Mouse (Mus musculus) cerebellum, adult 11-12 months (tissue): ENCODE results near the gene Prdm1.

Experiments used
- DNase-seq: peaks from one replicate; pipeline ENCODE4 v3.0.0; 2022

Gene Prdm1

GRCm38 (mm10) chr10:44454753-44455152 lies 73.5 kb downstream of the Prdm1 start:
- no peak for DNase-seq

- DNase-seq = no peak
Observed at GRCm38 (mm10) chr10:44454111-44454510, 74.2 kb downstream of the Prdm1 start.

GRCm38 (mm10) chr10:44450835-44451234 lies 77.5 kb downstream of the Prdm1 start:
- no peak for DNase-seq

GRCm38 (mm10) chr10:44450108-44450507 lies 78.2 kb downstream of the Prdm1 start:
- DNase-seq = no peak

- no peak for DNase-seq
Observed at GRCm38 (mm10) chr10:44449666-44450065, 78.6 kb downstream of the Prdm1 start.

- no peak for DNase-seq
Observed at GRCm38 (mm10) chr10:44448165-44448564, 80.1 kb downstream of the Prdm1 start.

- DNase-seq = no peak
Observed at GRCm38 (mm10) chr10:44447406-44448139, 80.7 kb downstream of the Prdm1 start.

- no peak for DNase-seq
Observed at GRCm38 (mm10) chr10:44447001-44447400, 81.3 kb downstream of the Prdm1 start.

GRCm38 (mm10) chr10:44444415-44444814 lies 83.9 kb downstream of the Prdm1 start:
- DNase-seq = no peak

- DNase-seq = no peak
Observed at GRCm38 (mm10) chr10:44443696-44444095, 84.6 kb downstream of the Prdm1 start.

GRCm38 (mm10) chr10:44439732-44440131 lies 88.6 kb downstream of the Prdm1 start:
- DNase-seq = no peak

- no peak for DNase-seq
Observed at GRCm38 (mm10) chr10:44437614-44438013, 90.7 kb downstream of the Prdm1 start.

GRCm38 (mm10) chr10:44435956-44436355 lies 92.3 kb downstream of the Prdm1 start:
- no peak for DNase-seq

GRCm38 (mm10) chr10:44434702-44435181 lies 93.6 kb downstream of the Prdm1 start:
- no peak for DNase-seq

GRCm38 (mm10) chr10:44432235-44432634 lies 96.1 kb downstream of the Prdm1 start:
- no peak for DNase-seq

GRCm38 (mm10) chr10:44431689-44432088 lies 96.6 kb downstream of the Prdm1 start:
- no peak for DNase-seq

- DNase-seq = no peak
Observed at GRCm38 (mm10) chr10:44429177-44429888, 99.0 kb downstream of the Prdm1 start.

GRCm38 (mm10) chr10:44427891-44428361 lies 100.4 kb downstream of the Prdm1 start:
- no peak for DNase-seq

GRCm38 (mm10) chr10:44427426-44427825 lies 100.9 kb downstream of the Prdm1 start:
- DNase-seq = no peak

- DNase-seq = no peak
Observed at GRCm38 (mm10) chr10:44425013-44425412, 103.3 kb downstream of the Prdm1 start.

- no peak for DNase-seq
Observed at GRCm38 (mm10) chr10:44421896-44422295, 106.4 kb downstream of the Prdm1 start.

GRCm38 (mm10) chr10:44420211-44420610 lies 108.1 kb downstream of the Prdm1 start:
- no peak for DNase-seq

GRCm38 (mm10) chr10:44418901-44419300 lies 109.4 kb downstream of the Prdm1 start:
- no peak for DNase-seq

- no peak for DNase-seq
Observed at GRCm38 (mm10) chr10:44415576-44415975, 112.7 kb downstream of the Prdm1 start.
